Mouse (Mus musculus) 3134 (cell line): ENCODE measurements around the gene Gm49368.
"Not testable (repeated sequence)": the region's sequence is repeated elsewhere in the genome, so short reads cannot be mapped to it uniquely, and the experiment has no call there.

ENCODE experiments used
- DNase-seq: peaks from one replicate; pipeline ENCODE4 v3.0.0-alpha.2; 2011; ENCODE audit warnings: low spot score; ENCODE audit not compliant: insufficient read length; ENCODE audit errors: extremely low read depth

Gene Gm49368

DNA sequence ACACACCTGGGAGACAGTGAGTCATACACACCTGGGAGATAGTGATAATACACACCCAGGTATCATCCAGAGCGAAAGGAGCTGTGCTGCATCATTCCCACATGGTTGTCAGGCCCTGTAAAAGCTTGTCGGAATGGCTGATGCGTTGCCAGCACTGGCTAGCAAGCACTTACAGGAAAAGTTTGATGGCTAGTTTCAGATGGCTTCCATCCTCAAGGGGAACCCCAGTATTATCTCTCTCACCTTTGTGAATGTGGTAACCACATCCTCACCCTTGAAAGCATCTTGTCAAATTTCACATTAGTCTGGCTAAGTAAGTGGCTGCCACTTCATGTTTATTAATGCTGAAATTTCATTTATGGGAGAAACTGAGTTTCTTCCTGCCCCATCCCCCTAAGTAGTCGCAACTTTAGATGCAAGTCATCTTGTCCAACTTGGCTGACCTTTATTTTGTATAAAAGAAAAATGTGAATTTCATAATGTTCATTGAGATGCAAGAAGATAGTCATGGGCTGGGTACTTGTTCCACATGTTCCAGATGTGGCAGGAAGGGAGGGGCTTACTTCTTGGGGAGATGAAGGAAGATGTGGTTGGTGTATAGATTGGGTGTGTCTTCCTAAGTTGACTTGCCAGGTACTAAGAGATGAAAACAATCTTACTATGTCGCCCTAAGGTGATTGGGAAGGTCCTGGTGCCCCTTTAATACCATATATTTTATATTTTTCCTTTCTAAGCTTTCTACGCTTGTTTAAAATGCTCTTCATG, 57.4 kb downstream of the Gm49368 start:
- DNase-seq = no peak

DNA sequence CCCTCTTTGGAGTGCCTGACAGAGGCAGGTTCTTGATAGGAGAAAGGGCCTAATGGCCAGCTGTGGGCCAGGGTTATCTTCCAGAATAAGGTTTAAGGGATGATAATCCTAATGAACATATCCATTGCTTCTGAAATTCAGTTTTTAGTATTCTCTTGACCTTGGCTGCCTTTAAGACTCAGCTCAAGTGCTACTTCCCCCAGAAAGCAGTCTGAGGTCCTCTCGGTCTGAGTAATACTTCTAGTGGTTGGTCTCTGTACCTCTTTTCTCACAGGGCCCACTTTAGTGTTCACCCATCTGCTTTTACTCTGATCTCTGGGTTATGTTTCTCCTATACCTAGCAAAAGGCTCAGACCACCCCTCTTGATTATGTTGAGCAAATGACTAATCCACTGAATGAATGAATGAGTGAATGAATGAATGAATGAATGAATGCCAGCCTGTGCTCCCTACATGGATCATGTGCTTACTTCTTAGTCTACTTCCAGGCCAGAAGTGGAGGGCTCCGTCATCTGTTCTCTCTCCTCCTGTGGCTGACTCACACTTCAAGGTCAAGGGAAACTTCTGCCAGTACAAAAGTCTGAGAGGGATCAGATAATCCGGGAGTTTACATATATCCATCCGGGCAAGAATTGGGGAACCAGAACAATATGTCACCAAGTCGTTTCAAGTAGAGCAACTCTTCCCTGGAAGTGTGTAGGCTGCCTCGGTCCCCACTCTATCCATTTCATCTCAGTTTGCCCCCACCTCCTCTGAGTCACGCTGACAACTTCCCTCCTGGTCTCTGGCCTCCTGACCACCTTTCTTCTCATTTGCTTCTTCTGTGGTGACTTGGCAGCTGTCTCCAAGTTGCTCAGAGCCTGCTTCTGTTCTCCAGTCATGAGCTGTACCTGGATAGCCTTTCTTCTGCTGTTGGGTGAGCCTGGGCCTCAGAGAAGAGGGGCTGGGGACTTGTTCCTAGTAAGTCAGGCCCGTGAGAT, 66.5 kb downstream of the Gm49368 start, which contains the start of gene Itgax:
Gene Itgax (plus strand): TSS at position 807 of the 980 bp plus-strand sequence.
- DNase-seq = no peak

DNA sequence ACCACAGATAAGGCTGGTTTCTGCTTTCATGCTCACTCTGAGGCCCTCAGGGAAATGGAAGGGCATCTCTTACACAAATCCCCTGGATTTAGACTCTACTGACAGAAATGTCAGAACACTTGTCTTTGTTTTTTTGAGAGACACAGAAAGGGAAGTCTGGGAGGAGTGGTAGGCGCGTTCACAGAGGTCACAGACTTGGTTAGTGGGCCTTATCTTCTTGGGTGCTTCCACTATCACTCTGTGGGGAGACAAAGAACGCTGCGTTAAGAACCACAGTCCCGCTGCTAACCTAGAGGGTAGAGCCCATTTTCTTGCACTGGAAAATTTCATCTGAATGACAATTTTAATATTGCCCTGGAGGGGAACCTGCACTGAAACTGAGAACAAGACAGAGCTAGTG, 69.7 kb downstream of the Gm49368 start:
- DNase-seq = no peak

DNA sequence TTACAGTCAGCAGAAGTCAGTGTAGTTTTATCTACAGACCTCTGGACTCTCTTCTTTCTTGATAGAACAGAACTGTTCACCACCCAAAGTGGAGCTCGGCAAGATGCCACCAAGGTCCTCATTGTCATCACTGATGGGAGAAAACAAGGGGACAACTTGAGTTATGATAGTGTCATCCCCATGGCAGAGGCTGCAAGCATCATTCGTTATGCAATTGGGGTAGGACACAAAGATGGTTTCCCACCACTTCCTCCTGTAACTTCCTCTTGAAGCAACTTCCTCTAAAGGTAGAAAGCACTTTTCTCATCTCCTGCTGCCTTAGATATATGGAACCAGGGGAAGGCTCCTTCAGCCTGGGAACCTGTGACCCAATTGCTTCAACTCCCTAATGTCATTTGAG, 71.1 kb downstream of the Gm49368 start:
- no peak for DNase-seq

DNA sequence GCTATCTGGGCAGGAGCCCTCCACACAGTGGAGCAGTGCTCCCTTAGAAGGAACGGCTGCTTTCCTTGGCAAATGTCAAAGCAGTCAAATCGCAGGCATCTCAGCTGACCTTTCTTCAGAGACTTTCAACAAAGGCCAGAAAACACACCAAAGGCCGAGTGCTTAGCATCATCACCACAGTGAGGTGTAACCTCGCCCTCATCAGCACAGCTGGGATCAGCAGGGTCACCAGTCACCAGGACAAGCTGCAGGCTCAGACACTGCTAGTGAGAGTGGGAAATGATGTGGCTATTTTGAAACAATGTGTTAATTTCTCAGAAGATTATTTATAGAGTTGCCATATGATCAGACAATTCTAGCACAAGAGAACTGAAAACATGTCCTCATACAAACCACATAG, 74.4 kb downstream of the Gm49368 start:
- no peak for DNase-seq

DNA sequence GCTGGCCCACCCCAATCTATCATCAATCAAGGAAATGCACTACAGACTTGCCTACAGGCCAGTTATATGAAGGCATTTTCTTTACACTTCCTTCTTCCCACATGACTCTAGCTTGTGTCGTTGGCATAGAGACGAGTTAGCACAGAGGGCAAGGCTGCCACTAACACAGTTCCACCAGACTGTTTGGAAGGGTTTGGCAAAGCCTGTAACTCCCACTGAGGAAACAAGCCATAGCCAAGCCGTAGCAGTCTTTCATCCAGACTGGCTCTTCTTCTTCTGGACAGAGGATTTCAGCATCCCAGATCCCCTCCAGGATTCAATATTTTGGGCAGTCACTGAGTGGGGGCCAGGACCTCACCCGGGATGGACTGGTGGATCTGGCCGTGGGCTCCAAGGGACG, 77.1 kb downstream of the Gm49368 start:
- no peak for DNase-seq

DNA sequence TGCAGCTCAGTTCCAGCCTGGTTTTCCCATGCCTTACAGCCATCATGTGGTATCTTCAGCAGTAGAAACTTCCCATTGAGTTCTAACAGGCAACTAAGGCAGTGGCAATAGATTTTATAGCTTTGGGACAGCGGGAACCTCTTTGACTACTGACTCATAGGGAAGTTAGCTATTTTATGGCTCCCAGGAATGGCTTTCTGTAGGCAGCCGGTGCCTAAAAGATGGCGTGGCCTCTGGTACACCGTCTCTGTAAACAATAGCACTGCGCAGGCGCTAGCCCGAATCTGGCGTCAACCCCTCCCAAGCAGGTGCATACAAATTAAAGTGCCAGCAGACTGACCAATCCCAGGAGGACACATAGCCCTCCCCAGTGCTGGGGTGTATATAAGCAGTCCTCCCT, 88.5 kb downstream of the Gm49368 start:
- no peak for DNase-seq

DNA sequence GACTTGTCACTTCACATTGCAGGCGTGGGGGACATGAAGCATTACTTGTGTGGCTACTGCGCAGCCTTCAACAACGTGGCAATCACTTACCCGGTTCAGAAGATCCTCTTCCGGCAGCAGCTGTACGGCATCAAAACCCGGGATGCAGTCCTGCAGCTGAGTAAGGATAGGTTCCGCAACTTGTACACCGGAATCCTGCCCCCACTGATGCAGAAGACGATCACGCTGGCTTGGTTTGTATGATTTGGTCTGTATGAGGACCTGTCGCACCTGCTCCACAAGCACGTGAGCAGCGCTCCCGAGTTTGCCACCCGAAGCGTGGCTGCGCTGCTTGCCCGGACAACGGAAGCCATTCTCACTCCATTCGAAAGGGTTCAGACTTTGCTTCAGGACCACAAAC, 91.6 kb downstream of the Gm49368 start, which contains the start of gene Itgad:
Gene Itgad (plus strand): TSS at position 301 of the 400 bp plus-strand sequence.
- no peak for DNase-seq

DNA sequence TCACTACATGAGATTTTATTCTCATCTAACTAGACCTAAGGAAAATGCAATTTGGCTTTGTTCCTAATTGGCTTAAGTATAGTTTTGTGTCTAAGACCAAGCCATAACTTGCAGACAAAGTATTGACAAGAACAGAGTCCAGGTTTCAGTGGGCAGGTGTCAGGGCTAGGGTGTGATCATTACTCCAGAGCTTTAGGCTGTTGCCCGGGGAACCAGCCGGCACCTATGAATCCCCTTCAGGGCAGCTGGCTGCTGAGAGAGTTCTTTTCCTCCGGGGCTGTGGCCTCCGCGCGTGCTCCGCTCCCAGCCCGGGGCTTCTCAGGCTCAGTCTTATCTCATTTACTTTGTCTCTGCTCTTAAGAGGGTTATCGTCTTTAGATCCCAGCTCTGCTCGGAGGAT, 92.4 kb downstream of the Gm49368 start:
- DNase-seq = no peak

DNA sequence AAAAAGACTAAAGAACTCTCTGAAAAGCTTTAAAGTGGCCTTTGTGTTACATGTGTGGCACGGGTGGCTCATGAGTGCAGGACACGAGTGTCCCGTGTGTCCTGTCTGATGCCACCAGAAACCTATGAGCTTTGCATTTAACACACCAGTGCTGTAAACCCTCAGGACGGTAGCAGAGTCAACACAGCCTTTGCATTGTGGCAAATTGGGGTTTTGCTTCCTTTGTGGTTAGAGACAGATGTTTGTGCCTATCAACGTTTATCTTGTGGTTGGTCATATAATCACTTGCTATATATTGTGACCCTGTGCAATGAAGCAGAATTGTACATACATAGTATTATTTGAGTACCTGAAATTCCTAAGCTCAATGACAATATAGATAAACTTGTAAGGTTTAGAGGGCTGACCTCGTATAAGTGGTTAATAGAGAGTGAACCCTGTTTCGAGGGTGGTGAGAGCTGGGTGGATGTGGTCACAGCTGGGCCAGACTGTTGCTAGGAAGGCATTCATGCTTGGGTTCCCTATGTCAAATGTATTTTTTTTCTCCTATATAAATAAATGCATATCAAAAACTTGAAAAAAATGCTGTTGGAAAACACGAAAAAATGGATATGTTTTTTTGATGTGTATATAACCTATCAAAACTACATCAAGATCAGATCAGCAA, 96.3 kb downstream of the Gm49368 start:
- not testable (repeated sequence) for DNase-seq

DNA sequence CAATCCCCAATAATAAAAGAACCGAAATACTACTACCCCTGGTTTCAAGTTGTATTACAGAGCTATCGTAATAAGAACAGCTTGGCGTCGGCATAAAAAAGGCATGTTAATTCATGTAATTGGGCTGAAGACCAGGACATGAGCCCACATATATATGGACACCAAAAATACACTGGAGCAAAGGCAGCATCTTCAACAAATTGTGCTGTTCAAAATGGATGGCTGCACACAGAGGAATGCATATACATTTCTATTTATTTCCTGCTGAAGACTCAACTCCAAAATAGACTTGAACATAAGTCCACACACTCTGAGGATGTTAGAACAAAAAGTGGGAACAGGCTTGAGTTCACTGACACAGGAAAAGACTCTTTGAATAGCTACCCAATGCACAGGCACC, 101.5 kb downstream of the Gm49368 start:
- no peak for DNase-seq

DNA sequence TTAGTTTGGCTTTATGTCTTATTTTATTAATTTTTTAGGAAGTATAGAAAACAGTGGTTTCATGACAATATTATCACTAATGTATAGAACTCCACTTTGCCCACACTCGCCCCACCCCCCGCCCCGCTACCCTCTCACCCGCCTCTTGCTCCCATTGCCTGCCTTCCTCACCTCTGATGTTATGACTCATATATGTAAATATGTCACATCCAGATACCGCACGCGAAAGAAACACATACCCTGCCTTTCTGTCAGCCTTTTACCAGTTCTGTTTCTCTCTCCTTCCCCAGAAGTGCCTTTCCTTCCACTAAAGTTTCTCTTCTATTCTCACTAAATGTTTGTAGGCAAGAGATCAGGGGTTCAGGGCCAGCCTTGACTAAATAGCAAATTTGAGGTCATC, 103.9 kb downstream of the Gm49368 start:
- no peak for DNase-seq

DNA sequence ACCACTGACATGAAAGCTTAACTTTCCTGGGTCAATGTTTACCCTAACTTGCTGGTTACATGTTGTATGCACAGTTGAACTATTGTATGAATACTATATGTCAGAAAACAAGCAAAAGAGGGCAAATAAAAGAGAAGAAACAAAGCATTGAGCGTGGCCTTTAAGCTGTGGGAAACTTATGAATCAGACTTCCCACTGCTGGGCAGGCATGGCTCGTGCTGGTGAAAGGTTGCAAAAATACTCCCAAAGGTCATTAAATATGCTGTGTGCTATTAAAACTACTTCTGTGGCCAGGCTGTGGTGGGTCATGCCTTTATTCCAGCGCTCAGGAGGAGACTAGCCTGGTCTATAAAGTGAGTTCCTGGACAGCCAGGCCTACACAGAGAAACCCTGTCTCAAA, 107.5 kb downstream of the Gm49368 start:
- DNase-seq = no peak
